Mouse (Mus musculus) liver, postnatal 0 days (tissue): ENCODE measurements around the gene Slc2a13. TPM values are rescaled to one million over a fixed set of nuclear protein-coding genes. Genes with fewer than 3 reads are reported as not detected.

ENCODE experiments used
- ATAC-seq: fragments of 200-750 bp; cut with Nextera tagmentation; 2 replicates; pipeline ENCODE4 v1.8.0; 2017; ENCODE audit warnings: mild to moderate bottlenecking, moderate library complexity
- DNase-seq: peaks from one replicate; pipeline ENCODE4 v3.0.0-alpha.2; 2016
- H3K27ac ChIP-seq: fragments of 300-500 bp; sonication (generic); 2 replicates; pipeline ENCODE4 v1.5.1; 2014; ENCODE audit warnings: antibody characterized with exemption, moderate library complexity, mild to moderate bottlenecking, low read depth
- H3K27me3 ChIP-seq: fragments of 300-500 bp; sonication (generic); 2 replicates; pipeline ENCODE4 v1.6.1; 2014; ENCODE audit warnings: low read length, control low read depth, mixed read lengths; ENCODE audit not compliant: insufficient read depth
- H3K36me3 ChIP-seq: fragments of 300-500 bp; sonication (generic); replicated peaks from 2 replicates; pipeline ENCODE4 v1.6.1; 2014; ENCODE audit warnings: mild to moderate bottlenecking, control low read depth, low read length, moderate library complexity, mixed read lengths; ENCODE audit not compliant: insufficient read depth
- H3K4me1 ChIP-seq: fragments of 300-500 bp; sonication (generic); 2 replicates; pipeline ENCODE4 v1.6.1; 2014; ENCODE audit warnings: antibody characterized with exemption, mild to moderate bottlenecking, control low read depth; ENCODE audit not compliant: insufficient read depth
- H3K4me2 ChIP-seq: fragments of 300-500 bp; sonication (generic); 2 replicates; pipeline ENCODE4 v1.6.1; 2014; ENCODE audit warnings: low read depth, mild to moderate bottlenecking, low read length, moderate library complexity, mixed read lengths
- H3K4me3 ChIP-seq: fragments of 300-500 bp; sonication (generic); 2 replicates; pipeline ENCODE4 v1.5.1; 2014; ENCODE audit warnings: low read depth, low read length
- H3K9ac ChIP-seq: fragments of 300-500 bp; sonication (generic); replicated peaks from 2 replicates; pipeline ENCODE4 v1.6.1; 2014; ENCODE audit warnings: mild to moderate bottlenecking, moderate library complexity
- H3K9me3 ChIP-seq: fragments of 300-500 bp; sonication (generic); 2 replicates; pipeline ENCODE4 v1.6.1; 2016; ENCODE audit warnings: mild to moderate bottlenecking, control low read depth, low read length, mixed read lengths
- CTCF ChIP-seq: sonication (generic); IDR thresholded peaks from 2 replicates; pipeline ENCODE4 v1.5.1; 2016; ENCODE audit warnings: antibody characterized with exemption, low read depth
- EP300 ChIP-seq: IDR thresholded peaks from 2 replicates; pipeline ENCODE4 v1.6.1; 2016; ENCODE audit warnings: antibody characterized with exemption, low read depth, mild to moderate bottlenecking
- WGBS: fragments of 180-500 bp; shearing (Covaris S2); extraction: QIAGEN DNeasy Blood & Tissue Kit; methylation state at CpG from one replicate; pipeline ENCODE4 v1.1.7; 2014; ENCODE audit not compliant: insufficient replicate concordance; 5-methylcytosine and 5-hydroxymethylcytosine counted together
- polyA plus RNA-seq: library from polyadenylated mRNA; unstranded; fragments of >200 nt; fragmentation: Nextera tagmentation; extraction: Ambion mirVana; gene quantifications from 2 replicates; pipeline ENCODE4 v1.2.1, GENCODE M21; 2015

Slc2a13 gene
- polyA plus RNA-seq, 1 experiment from 2014 or later: 0.06 TPM

DNA sequence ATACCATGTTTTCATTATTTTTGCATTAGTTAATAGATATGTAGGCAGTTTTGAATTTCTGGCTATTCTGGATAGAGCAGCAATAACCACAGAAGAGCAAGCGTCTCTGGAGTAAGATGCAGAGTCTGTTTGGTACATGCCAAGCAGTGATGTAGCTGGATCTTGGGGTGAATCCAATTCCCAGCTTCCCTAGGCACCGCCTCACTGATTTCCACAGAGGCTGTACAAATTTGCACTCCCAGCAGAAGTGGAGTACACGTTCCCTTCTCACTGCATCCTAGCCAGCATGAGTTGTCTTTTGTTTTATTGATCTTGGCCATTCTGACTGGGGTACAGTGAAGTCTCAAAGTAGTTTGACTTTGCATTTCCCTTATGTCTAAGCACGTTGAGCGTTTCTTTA is 291.5 kb downstream of the Slc2a13 start:
- Histone ChIP-seq H3K9ac (no peak overlapping the region), H3K4me1 (no peaks in the 10 kb centered on the region), H3K4me2 (no peak overlapping the region), H3K9me3 (no peaks in the 10 kb centered on the region), H3K27ac (no peak overlapping the region), H3K4me3 (no peak overlapping the region), H3K27me3 (no peaks in the 10 kb centered on the region), H3K36me3 (no peaks in the 10 kb centered on the region)
- whole genome bisulfite sequencing: 77% methylated on average over 5 of the region's 5 CpGs
- no peak for TF ChIP-seq EP300
- TF ChIP-seq CTCF: no peak
- ATAC-seq (no peak), DNase-seq (no peak)

DNA sequence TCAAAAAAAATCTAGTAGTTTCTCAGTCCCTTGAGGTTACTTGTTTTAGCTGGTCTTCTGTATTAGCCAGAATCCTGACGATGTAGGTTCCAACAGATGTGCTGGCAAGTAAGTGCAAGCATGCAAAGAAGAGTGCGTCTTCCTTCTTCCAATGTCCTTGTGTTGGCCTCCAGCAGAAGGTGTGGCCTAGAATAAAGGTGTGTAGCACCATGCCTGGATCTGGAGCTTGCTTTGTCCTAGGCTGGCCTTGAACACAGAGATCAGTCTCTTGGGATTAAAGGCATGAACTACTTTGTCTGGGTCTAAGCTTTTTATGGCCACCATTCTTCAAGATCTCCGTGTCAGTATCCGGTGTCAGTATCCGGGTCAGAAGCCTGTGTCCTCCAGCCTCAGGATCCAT is 293.5 kb downstream of the Slc2a13 start:
- 87% methylated on average over 5 of the region's 5 CpGs for WGBS
- Histone ChIP-seq H3K27me3 (no peaks in the 10 kb centered on the region), H3K4me3 (no peak overlapping the region), H3K36me3 (no peaks in the 10 kb centered on the region), H3K4me1 (no peaks in the 10 kb centered on the region; the same call in 1 of the 2 replicates), H3K27ac (no peak overlapping the region), H3K9ac (no peak overlapping the region), H3K4me2 (no peak overlapping the region), H3K9me3 (no peaks in the 10 kb centered on the region)
- no peak for TF ChIP-seq CTCF
- no peak for TF ChIP-seq EP300
- no peak for DNase-seq
- ATAC-seq: no peak

DNA sequence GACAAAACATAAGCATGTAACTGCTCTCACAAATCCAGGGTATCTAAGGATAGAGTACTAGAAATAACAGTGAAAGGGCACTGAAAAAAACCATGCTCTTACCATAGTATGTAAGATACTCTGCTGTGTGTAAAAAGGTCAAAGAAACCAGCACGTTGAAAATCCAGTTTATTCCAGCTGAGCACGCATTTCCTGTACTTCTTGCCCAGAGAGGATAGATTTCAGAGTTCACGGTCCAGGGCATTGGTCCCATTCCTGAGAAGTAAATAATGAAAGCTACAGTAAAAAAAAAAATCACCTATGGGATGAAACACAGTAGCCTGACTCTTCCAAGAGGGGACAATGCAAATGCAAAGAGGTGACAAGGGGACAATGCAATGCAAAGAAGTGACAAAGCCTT is 297.1 kb downstream of the Slc2a13 start:
- 53% methylated on average over 3 of the region's 3 CpGs for WGBS
- no peak overlapping the region for H3K4me2 ChIP-seq
- TF ChIP-seq CTCF (no peak), EP300 (no peak)

DNA sequence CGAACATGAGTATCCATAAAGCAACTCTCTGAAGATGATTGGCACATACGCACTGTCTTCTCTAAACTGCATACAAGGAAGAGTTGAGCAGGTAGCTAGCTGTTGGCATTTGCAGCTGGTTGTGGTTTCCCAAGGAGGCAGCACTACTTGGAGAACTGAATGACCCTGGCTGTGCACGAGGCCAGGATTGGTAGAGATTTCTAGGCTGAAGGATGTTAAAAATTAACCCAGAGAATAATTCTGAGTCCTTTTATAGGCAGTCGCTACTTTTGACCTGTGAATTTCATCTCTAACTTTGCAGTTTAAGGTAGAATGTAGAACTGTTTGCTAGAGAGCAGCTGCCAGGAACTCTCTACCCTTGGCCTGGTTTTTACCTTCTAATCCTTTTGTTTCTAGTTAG is 304.5 kb downstream of the Slc2a13 start:
- no peak overlapping the region for H3K4me2 ChIP-seq
- DNase-seq: no peak
- TF ChIP-seq EP300 (no peak), CTCF (no peak)
- H3K9me3 ChIP-seq: no peaks in the 10 kb centered on the region
- H3K36me3 ChIP-seq: no peaks in the 10 kb centered on the region
- WGBS: 74% methylated on average over 4 of the region's 4 CpGs
- no peak overlapping the region for H3K27ac ChIP-seq
- no peak for ATAC-seq
- no peak overlapping the region for H3K4me3 ChIP-seq
- H3K9ac ChIP-seq: no peak overlapping the region
- H3K4me1 ChIP-seq: no peaks in the 10 kb centered on the region
- no peaks in the 10 kb centered on the region for H3K27me3 ChIP-seq

More for the DNA sequence above, 297.1 kb downstream of the Slc2a13 start:
- ATAC-seq (peak; percentile 33; the same call in 1 of the 2 replicates), DNase-seq (no peak)
- no peaks in the 10 kb centered on the region for H3K27me3 ChIP-seq
- no peaks in the 10 kb centered on the region for H3K9me3 ChIP-seq
- H3K4me1 ChIP-seq: no peaks in the 10 kb centered on the region; the same call in 1 of the 2 replicates
- no peak overlapping the region for H3K9ac ChIP-seq
- H3K27ac ChIP-seq: peak overlapping the region; percentile 41; the same call in 1 of the 2 replicates
- H3K4me3 ChIP-seq: no peak overlapping the region
- H3K36me3 ChIP-seq: no peaks in the 10 kb centered on the region

DNA sequence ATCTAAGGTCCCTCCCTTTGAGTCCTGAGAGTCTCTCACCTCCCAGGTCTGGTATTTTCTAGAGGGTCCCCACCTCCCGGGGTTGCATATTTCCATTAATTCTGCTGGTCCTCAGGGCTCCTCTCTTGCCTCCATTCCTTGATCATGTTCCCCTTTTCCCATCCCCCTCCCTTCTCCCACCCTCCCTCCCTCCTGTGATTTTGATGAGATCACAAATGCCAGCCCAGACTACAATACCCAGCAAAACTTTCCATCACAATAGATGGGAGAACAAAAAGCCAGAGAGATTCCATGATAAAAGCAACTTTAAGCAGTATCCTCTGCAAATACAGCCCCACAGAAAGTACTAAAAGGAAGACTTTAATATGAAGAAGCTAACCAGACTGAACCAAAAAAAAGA is 309.1 kb downstream of the Slc2a13 start:
- 75% methylated on average over 1 of the region's 1 CpGs for WGBS
- no peaks in the 10 kb centered on the region for H3K27me3 ChIP-seq
- H3K4me2 ChIP-seq: no peak overlapping the region
- TF ChIP-seq EP300: no peak
- no peak for TF ChIP-seq CTCF
- ATAC-seq (no peak), DNase-seq (no peak)
- H3K36me3 ChIP-seq: no peaks in the 10 kb centered on the region
- peaks cover 6% of the 10 kb centered on the region for H3K4me1 ChIP-seq
- no peak overlapping the region for H3K27ac ChIP-seq
- no peak overlapping the region for H3K9ac ChIP-seq
- no peak overlapping the region for H3K4me3 ChIP-seq
- H3K9me3 ChIP-seq: no peaks in the 10 kb centered on the region

DNA sequence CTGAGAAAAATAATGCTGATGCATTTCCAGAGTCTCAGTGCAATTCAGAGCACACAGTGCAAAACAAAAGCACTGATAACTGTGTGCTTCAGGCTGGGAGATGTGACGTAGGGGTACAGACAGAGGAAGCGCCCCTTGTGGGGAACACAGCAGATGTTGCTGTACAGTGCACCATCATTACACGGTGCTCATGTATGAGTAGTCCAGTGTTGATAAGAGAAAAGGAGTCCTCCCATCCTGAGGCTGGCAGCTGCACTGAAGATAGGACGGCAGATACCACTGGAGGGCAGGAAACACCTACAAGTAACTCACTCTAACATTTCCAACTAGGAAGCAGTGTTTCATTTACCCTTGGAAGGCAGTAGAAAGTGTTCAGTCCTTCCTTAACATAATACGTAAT is 312.5 kb downstream of the Slc2a13 start:
- no peak overlapping the region for H3K4me2 ChIP-seq
- ATAC-seq: peak; percentile 96
- TF ChIP-seq EP300: peak; percentile 30; the same call in 1 of the 2 replicates
- peak; percentile 65 for TF ChIP-seq CTCF
- H3K4me1 ChIP-seq: peaks cover 6% of the 10 kb centered on the region
- H3K27ac ChIP-seq: peak overlapping the region; percentile 26; the same call in 1 of the 2 replicates
- no peaks in the 10 kb centered on the region for H3K27me3 ChIP-seq
- 44% methylated on average over 5 of the region's 5 CpGs for whole genome bisulfite sequencing
- H3K4me3 ChIP-seq: no peak overlapping the region
- no peak overlapping the region for H3K9ac ChIP-seq
- no peaks in the 10 kb centered on the region for H3K36me3 ChIP-seq
- peak; percentile 39 for DNase-seq
- no peaks in the 10 kb centered on the region for H3K9me3 ChIP-seq

DNA sequence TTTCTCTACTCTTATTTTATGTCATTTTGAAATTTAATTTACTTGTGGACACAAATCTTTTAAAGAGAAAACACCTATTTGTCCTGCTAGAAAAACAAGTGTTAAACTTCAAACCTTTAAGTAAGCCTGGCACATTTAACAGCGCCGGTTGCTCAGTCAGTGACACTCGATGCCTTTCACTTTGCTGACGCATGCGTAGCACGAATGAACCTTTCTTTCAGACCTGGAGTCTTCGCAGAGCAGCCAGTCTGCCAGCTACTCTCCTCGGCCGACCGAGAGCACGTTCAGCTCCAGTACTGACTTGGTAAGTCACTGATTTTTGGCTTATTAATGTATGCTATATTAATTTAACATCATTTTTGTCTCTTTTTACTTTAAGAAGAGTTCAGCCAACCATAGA is 315.9 kb downstream of the Slc2a13 start:
- Histone ChIP-seq H3K4me3 (no peak overlapping the region), H3K4me1 (peaks cover 15% of the 10 kb centered on the region), H3K27ac (no peak overlapping the region), H3K9ac (no peak overlapping the region), H3K27me3 (no peaks in the 10 kb centered on the region), H3K36me3 (no peaks in the 10 kb centered on the region), H3K4me2 (no peak overlapping the region), H3K9me3 (no peaks in the 10 kb centered on the region)
- 86% methylated on average over 11 of the region's 11 CpGs for WGBS
- ATAC-seq (no peak), DNase-seq (no peak)
- TF ChIP-seq CTCF (no peak), EP300 (no peak)
